Mouse (Mus musculus): ENCODE measurements around the gene Pdcd5. TPM values are rescaled to one million over a fixed set of nuclear protein-coding genes. Genes with fewer than 3 reads are reported as not detected.
A peak's percentile ranks its signal among the peaks of the same experiment; 100 is the strongest.

The Pdcd5 gene
- polyA plus RNA-seq (2014; fragmentation: Nextera tagmentation; extraction: Ambion mirVana): 306 and 319 TPM in 2 replicates

GRCm38 (mm10) chr7:35647101-35647698 lies at the start of gene Pdcd5:
TSS of gene Pdcd5 (minus strand) at chr7:35647521.
- Histone ChIP-seq H3K4me1 (ENCODE audit: control insufficient read depth, insufficient read depth, low read length) (no peaks in the 10 kb centered on the region), H3K9me3 (ENCODE audit: control insufficient read depth, low read length) (no peaks in the 10 kb centered on the region; the same call in 1 of the 2 replicates), H3K27ac (replicated peaks; ENCODE audit: low read depth, low read length) (peak within 1 kb of the TSS; percentile 62; the same call in 1 of the 2 replicates), H3K36me3 (ENCODE audit: control insufficient read depth, insufficient read depth, low read length) (peaks cover 6% of the 10 kb centered on the region; the same call in 1 of the 2 replicates), H3K4me2 (ENCODE audit: low read depth, severe bottlenecking) (peak within 1 kb of the TSS; percentile 54), H3K27me3 (ENCODE audit: control insufficient read depth, insufficient read depth, low read length) (no peaks in the 10 kb centered on the region), H3K9ac (ENCODE audit: low read length) (peak within 1 kb of the TSS; percentile 85), H3K4me3 (ENCODE audit: low read depth, low read length) (peak within 1 kb of the TSS; percentile 90)
- DNase-seq (ENCODE audit: low spot score) (peak; percentile 99), ATAC-seq (ENCODE audit: insufficient number of reproducible peaks, low FRiP score, low TSS enrichment, low read depth) (peak; percentile 88)
- under 1% methylated on average over 64 of the region's 64 CpGs for WGBS

GRCm38 (mm10) chr7:35692641-35693040 lies 45.3 kb upstream of the Pdcd5 start:
- Histone ChIP-seq H3K4me3 (ENCODE audit: low read depth, low read length) (no peak overlapping the region), H3K9ac (ENCODE audit: low read length) (no peak overlapping the region), H3K36me3 (ENCODE audit: control insufficient read depth, insufficient read depth, low read length) (peaks cover 8% of the 10 kb centered on the region; the same call in 1 of the 2 replicates), H3K27ac (replicated peaks; ENCODE audit: low read depth, low read length) (no peak overlapping the region), H3K27me3 (ENCODE audit: control insufficient read depth, insufficient read depth, low read length) (no peaks in the 10 kb centered on the region), H3K9me3 (ENCODE audit: control insufficient read depth, low read length) (0 out of 2 replicates have a peak, but pooled peaks cover 3% of the 10 kb centered on the region), H3K4me2 (ENCODE audit: low read depth, severe bottlenecking) (no peak overlapping the region), H3K4me1 (ENCODE audit: control insufficient read depth, insufficient read depth, low read length) (0 out of 2 replicates have a peak, but pooled peaks cover 6% of the 10 kb centered on the region)
- DNase-seq (ENCODE audit: low spot score) (no peak), ATAC-seq (ENCODE audit: insufficient number of reproducible peaks, low FRiP score, low TSS enrichment, low read depth) (no peak)
- WGBS: 91% methylated on average over 12 of the region's 12 CpGs

GRCm38 (mm10) chr7:35692117-35692516 lies 44.8 kb upstream of the Pdcd5 start:
- H3K9ac ChIP-seq (ENCODE audit: low read length): no peak overlapping the region
- 0 out of 2 replicates have a peak, but pooled peaks cover 3% of the 10 kb centered on the region for H3K9me3 ChIP-seq (ENCODE audit: control insufficient read depth, low read length)
- H3K4me3 ChIP-seq (ENCODE audit: low read depth, low read length): no peak overlapping the region
- ATAC-seq (ENCODE audit: insufficient number of reproducible peaks, low FRiP score, low TSS enrichment, low read depth) (no peak), DNase-seq (ENCODE audit: low spot score) (no peak)
- H3K27me3 ChIP-seq (ENCODE audit: control insufficient read depth, insufficient read depth, low read length): no peaks in the 10 kb centered on the region
- H3K4me2 ChIP-seq (ENCODE audit: low read depth, severe bottlenecking): no peak overlapping the region
- H3K27ac ChIP-seq (replicated peaks; ENCODE audit: low read depth, low read length): no peak overlapping the region
- H3K4me1 ChIP-seq (ENCODE audit: control insufficient read depth, insufficient read depth, low read length): 0 out of 2 replicates have a peak, but pooled peaks cover 6% of the 10 kb centered on the region
- peaks cover 8% of the 10 kb centered on the region; the same call in 1 of the 2 replicates for H3K36me3 ChIP-seq (ENCODE audit: control insufficient read depth, insufficient read depth, low read length)
- WGBS: 93% methylated on average over 14 of the region's 14 CpGs

GRCm38 (mm10) chr7:35688781-35689349 lies 41.5 kb upstream of the Pdcd5 start:
- H3K27ac ChIP-seq (replicated peaks; ENCODE audit: low read depth, low read length): no peak overlapping the region
- H3K27me3 ChIP-seq (ENCODE audit: control insufficient read depth, insufficient read depth, low read length): no peaks in the 10 kb centered on the region
- peaks cover 6% of the 10 kb centered on the region; the same call in 1 of the 2 replicates for H3K36me3 ChIP-seq (ENCODE audit: control insufficient read depth, insufficient read depth, low read length)
- 0 out of 2 replicates have a peak, but pooled peaks cover 6% of the 10 kb centered on the region for H3K4me1 ChIP-seq (ENCODE audit: control insufficient read depth, insufficient read depth, low read length)
- H3K4me2 ChIP-seq (ENCODE audit: low read depth, severe bottlenecking): no peak overlapping the region
- H3K9me3 ChIP-seq (ENCODE audit: control insufficient read depth, low read length): no peaks in the 10 kb centered on the region
- no peak for DNase-seq (ENCODE audit: low spot score)
- WGBS: 88% methylated on average over 11 of the region's 11 CpGs
- no peak overlapping the region for H3K9ac ChIP-seq (ENCODE audit: low read length)
- no peak for ATAC-seq (ENCODE audit: insufficient number of reproducible peaks, low FRiP score, low TSS enrichment, low read depth)
- H3K4me3 ChIP-seq (ENCODE audit: low read depth, low read length): no peak overlapping the region

- no peaks in the 10 kb centered on the region for H3K27me3 ChIP-seq (ENCODE audit: control insufficient read depth, insufficient read depth, low read length)
- H3K4me2 ChIP-seq (ENCODE audit: low read depth, severe bottlenecking): no peak overlapping the region
- peaks cover 6% of the 10 kb centered on the region; the same call in 1 of the 2 replicates for H3K36me3 ChIP-seq (ENCODE audit: control insufficient read depth, insufficient read depth, low read length)
- no peak overlapping the region for H3K27ac ChIP-seq (replicated peaks; ENCODE audit: low read depth, low read length)
- H3K4me3 ChIP-seq (ENCODE audit: low read depth, low read length): no peak overlapping the region
- no peaks in the 10 kb centered on the region for H3K9me3 ChIP-seq (ENCODE audit: control insufficient read depth, low read length)
- no peak for DNase-seq (ENCODE audit: low spot score)
- H3K9ac ChIP-seq (ENCODE audit: low read length): no peak overlapping the region
- 0 out of 2 replicates have a peak, but pooled peaks cover 6% of the 10 kb centered on the region for H3K4me1 ChIP-seq (ENCODE audit: control insufficient read depth, insufficient read depth, low read length)
- WGBS: 61% methylated on average over 9 of the region's 9 CpGs
- no peak for ATAC-seq (ENCODE audit: insufficient number of reproducible peaks, low FRiP score, low TSS enrichment, low read depth)
Measured at GRCm38 (mm10) chr7:35688276-35688675, 41.0 kb upstream of the Pdcd5 start.

GRCm38 (mm10) chr7:35687229-35687628 lies 39.9 kb upstream of the Pdcd5 start:
- Histone ChIP-seq H3K36me3 (ENCODE audit: control insufficient read depth, insufficient read depth, low read length) (peaks cover 6% of the 10 kb centered on the region; the same call in 1 of the 2 replicates), H3K4me1 (ENCODE audit: control insufficient read depth, insufficient read depth, low read length) (0 out of 2 replicates have a peak, but pooled peaks cover 6% of the 10 kb centered on the region), H3K27me3 (ENCODE audit: control insufficient read depth, insufficient read depth, low read length) (no peaks in the 10 kb centered on the region), H3K9ac (ENCODE audit: low read length) (no peak overlapping the region), H3K9me3 (ENCODE audit: control insufficient read depth, low read length) (no peaks in the 10 kb centered on the region), H3K4me2 (ENCODE audit: low read depth, severe bottlenecking) (no peak overlapping the region), H3K27ac (replicated peaks; ENCODE audit: low read depth, low read length) (no peak overlapping the region), H3K4me3 (ENCODE audit: low read depth, low read length) (no peak overlapping the region)
- WGBS: 18% methylated on average over 10 of the region's 10 CpGs
- DNase-seq (ENCODE audit: low spot score): peak; percentile 36
- ATAC-seq (ENCODE audit: insufficient number of reproducible peaks, low FRiP score, low TSS enrichment, low read depth): no peak

GRCm38 (mm10) chr7:35686756-35687155 lies 39.4 kb upstream of the Pdcd5 start:
- Histone ChIP-seq H3K4me1 (ENCODE audit: control insufficient read depth, insufficient read depth, low read length) (0 out of 2 replicates have a peak, but pooled peaks cover 6% of the 10 kb centered on the region), H3K36me3 (ENCODE audit: control insufficient read depth, insufficient read depth, low read length) (peaks cover 6% of the 10 kb centered on the region; the same call in 1 of the 2 replicates), H3K4me3 (ENCODE audit: low read depth, low read length) (no peak overlapping the region), H3K27me3 (ENCODE audit: control insufficient read depth, insufficient read depth, low read length) (no peaks in the 10 kb centered on the region), H3K4me2 (ENCODE audit: low read depth, severe bottlenecking) (no peak overlapping the region), H3K27ac (replicated peaks; ENCODE audit: low read depth, low read length) (0 out of 2 replicates have a peak overlapping the region, but pooled peaks have one; percentile 30), H3K9me3 (ENCODE audit: control insufficient read depth, low read length) (no peaks in the 10 kb centered on the region), H3K9ac (ENCODE audit: low read length) (no peak overlapping the region)
- DNase-seq (ENCODE audit: low spot score) (peak; percentile 66), ATAC-seq (ENCODE audit: insufficient number of reproducible peaks, low FRiP score, low TSS enrichment, low read depth) (no peak)
- 30% methylated on average over 13 of the region's 13 CpGs for WGBS

GRCm38 (mm10) chr7:35686216-35686615 lies 38.9 kb upstream of the Pdcd5 start:
- 0 out of 2 replicates have a peak overlapping the region, but pooled peaks have one; percentile 30 for H3K27ac ChIP-seq (replicated peaks; ENCODE audit: low read depth, low read length)
- no peak overlapping the region for H3K4me2 ChIP-seq (ENCODE audit: low read depth, severe bottlenecking)
- 61% methylated on average over 11 of the region's 11 CpGs for WGBS
- 0 out of 2 replicates have a peak, but pooled peaks cover 2% of the 10 kb centered on the region for H3K36me3 ChIP-seq (ENCODE audit: control insufficient read depth, insufficient read depth, low read length)
- 0 out of 2 replicates have a peak, but pooled peaks cover 6% of the 10 kb centered on the region for H3K4me1 ChIP-seq (ENCODE audit: control insufficient read depth, insufficient read depth, low read length)
- ATAC-seq (ENCODE audit: insufficient number of reproducible peaks, low FRiP score, low TSS enrichment, low read depth) (no peak), DNase-seq (ENCODE audit: low spot score) (no peak)
- H3K9ac ChIP-seq (ENCODE audit: low read length): no peak overlapping the region
- H3K27me3 ChIP-seq (ENCODE audit: control insufficient read depth, insufficient read depth, low read length): no peaks in the 10 kb centered on the region
- no peak overlapping the region for H3K4me3 ChIP-seq (ENCODE audit: low read depth, low read length)
- no peaks in the 10 kb centered on the region for H3K9me3 ChIP-seq (ENCODE audit: control insufficient read depth, low read length)

Measured in limb, embryonic 11.5 days (tissue).